Mouse (Mus musculus): ENCODE results near the gene Apbb2. TPM values are rescaled to one million over a fixed set of nuclear protein-coding genes. Genes with fewer than 3 reads are reported as not detected.

Gene Apbb2
- polyA plus RNA-seq, 1 experiment = 71.9 TPM

GRCm38 (mm10) chr5:66568002-66568401 is 50.6 kb downstream of the Apbb2 start:
- H3K27ac ChIP-seq (ENCODE audit: insufficient read depth, low read length) = no peak overlapping the region
- H3K4me1 ChIP-seq (ENCODE audit: control insufficient read depth, insufficient read depth, low read length) = peaks cover 3% of the 10 kb centered on the region; the same call in 1 of the 2 replicates
- no peak for TF ChIP-seq POLR2A (IDR thresholded peaks at IDR 0.05; ENCODE audit: low read depth, low read length)
- TF ChIP-seq CTCF (IDR thresholded peaks at IDR 0.05; ENCODE audit: borderline replicate concordance, insufficient read depth, low read length) = no peak
- H3K4me3 ChIP-seq (ENCODE audit: insufficient read depth, low read length) = no peak overlapping the region

- Histone ChIP-seq H3K4me3 (ENCODE audit: insufficient read depth, low read length) (no peak overlapping the region), H3K4me1 (ENCODE audit: control insufficient read depth, insufficient read depth, low read length) (0 out of 2 replicates have a peak, but pooled peaks cover 3% of the 10 kb centered on the region), H3K27ac (ENCODE audit: insufficient read depth, low read length) (no peak overlapping the region)
- TF ChIP-seq CTCF (IDR thresholded peaks at IDR 0.05; ENCODE audit: borderline replicate concordance, insufficient read depth, low read length) (no peak), POLR2A (IDR thresholded peaks at IDR 0.05; ENCODE audit: low read depth, low read length) (no peak)
Observed at GRCm38 (mm10) chr5:66567424-66567823, 51.2 kb downstream of the Apbb2 start.

GRCm38 (mm10) chr5:66559591-66560175 is 58.9 kb downstream of the Apbb2 start:
- Histone ChIP-seq H3K27ac (ENCODE audit: insufficient read depth, low read length) (0 out of 2 replicates have a peak overlapping the region, but pooled peaks have one; percentile 5), H3K4me3 (ENCODE audit: insufficient read depth, low read length) (no peak overlapping the region), H3K4me1 (ENCODE audit: control insufficient read depth, insufficient read depth, low read length) (peaks cover 18% of the 10 kb centered on the region)
- TF ChIP-seq CTCF (IDR thresholded peaks at IDR 0.05; ENCODE audit: borderline replicate concordance, insufficient read depth, low read length) (no peak), POLR2A (IDR thresholded peaks at IDR 0.05; ENCODE audit: low read depth, low read length) (no peak)

GRCm38 (mm10) chr5:66558094-66558493 is 60.5 kb downstream of the Apbb2 start:
- H3K4me1 ChIP-seq (ENCODE audit: control insufficient read depth, insufficient read depth, low read length) = peaks cover 23% of the 10 kb centered on the region
- no peak overlapping the region for H3K27ac ChIP-seq (ENCODE audit: insufficient read depth, low read length)
- TF ChIP-seq CTCF (IDR thresholded peaks at IDR 0.05; ENCODE audit: borderline replicate concordance, insufficient read depth, low read length) = no peak
- TF ChIP-seq POLR2A (IDR thresholded peaks at IDR 0.05; ENCODE audit: low read depth, low read length) = no peak

GRCm38 (mm10) chr5:66553933-66554332 is 64.7 kb downstream of the Apbb2 start:
- no peak for TF ChIP-seq CTCF (IDR thresholded peaks at IDR 0.05; ENCODE audit: borderline replicate concordance, insufficient read depth, low read length)
- TF ChIP-seq POLR2A (IDR thresholded peaks at IDR 0.05; ENCODE audit: low read depth, low read length) = no peak
- Histone ChIP-seq H3K4me3 (ENCODE audit: insufficient read depth, low read length) (no peak overlapping the region), H3K27ac (ENCODE audit: insufficient read depth, low read length) (peak overlapping the region; percentile 34; the same call in 1 of the 2 replicates), H3K4me1 (ENCODE audit: control insufficient read depth, insufficient read depth, low read length) (peaks cover 11% of the 10 kb centered on the region)

More at GRCm38 (mm10) chr5:66558094-66558493, 60.5 kb downstream of the Apbb2 start:
- no peak overlapping the region for H3K4me3 ChIP-seq (ENCODE audit: insufficient read depth, low read length)

GRCm38 (mm10) chr5:66552246-66552645 is 66.3 kb downstream of the Apbb2 start:
- Histone ChIP-seq H3K4me3 (ENCODE audit: insufficient read depth, low read length) (no peak overlapping the region), H3K4me1 (ENCODE audit: control insufficient read depth, insufficient read depth, low read length) (peaks cover 14% of the 10 kb centered on the region), H3K27ac (ENCODE audit: insufficient read depth, low read length) (no peak overlapping the region)
- TF ChIP-seq CTCF (IDR thresholded peaks at IDR 0.05; ENCODE audit: borderline replicate concordance, insufficient read depth, low read length) = no peak

GRCm38 (mm10) chr5:66550292-66550691 is 68.3 kb downstream of the Apbb2 start:
- peak overlapping the region; percentile 94 for H3K27ac ChIP-seq (ENCODE audit: insufficient read depth, low read length)
- peaks cover 26% of the 10 kb centered on the region for H3K4me1 ChIP-seq (ENCODE audit: control insufficient read depth, insufficient read depth, low read length)
- TF ChIP-seq POLR2A (IDR thresholded peaks at IDR 0.05; ENCODE audit: low read depth, low read length) (no peak), CTCF (IDR thresholded peaks at IDR 0.05; ENCODE audit: borderline replicate concordance, insufficient read depth, low read length) (no peak)
- no peak overlapping the region for H3K4me3 ChIP-seq (ENCODE audit: insufficient read depth, low read length)

- H3K4me1 ChIP-seq (ENCODE audit: control insufficient read depth, insufficient read depth, low read length) = peaks cover 26% of the 10 kb centered on the region
- TF ChIP-seq POLR2A (IDR thresholded peaks at IDR 0.05; ENCODE audit: low read depth, low read length) (no peak), CTCF (IDR thresholded peaks at IDR 0.05; ENCODE audit: borderline replicate concordance, insufficient read depth, low read length) (no peak)
- H3K27ac ChIP-seq (ENCODE audit: insufficient read depth, low read length) = peak overlapping the region; percentile 94
- H3K4me3 ChIP-seq (ENCODE audit: insufficient read depth, low read length) = no peak overlapping the region
Observed at GRCm38 (mm10) chr5:66549691-66550090, 68.9 kb downstream of the Apbb2 start.

GRCm38 (mm10) chr5:66546969-66547511 is 71.5 kb downstream of the Apbb2 start:
- Histone ChIP-seq H3K4me3 (ENCODE audit: insufficient read depth, low read length) (no peak overlapping the region), H3K27ac (ENCODE audit: insufficient read depth, low read length) (peak overlapping the region; percentile 60)
- TF ChIP-seq CTCF (IDR thresholded peaks at IDR 0.05; ENCODE audit: borderline replicate concordance, insufficient read depth, low read length) (no peak), POLR2A (IDR thresholded peaks at IDR 0.05; ENCODE audit: low read depth, low read length) (no peak)

GRCm38 (mm10) chr5:66545573-66546141 is 72.9 kb downstream of the Apbb2 start:
- Histone ChIP-seq H3K27ac (ENCODE audit: insufficient read depth, low read length) (peak overlapping the region; percentile 58), H3K4me3 (ENCODE audit: insufficient read depth, low read length) (no peak overlapping the region), H3K4me1 (ENCODE audit: control insufficient read depth, insufficient read depth, low read length) (peaks cover 29% of the 10 kb centered on the region)
- TF ChIP-seq POLR2A (IDR thresholded peaks at IDR 0.05; ENCODE audit: low read depth, low read length) (no peak), CTCF (IDR thresholded peaks at IDR 0.05; ENCODE audit: borderline replicate concordance, insufficient read depth, low read length) (no peak)

More at GRCm38 (mm10) chr5:66546969-66547511, 71.5 kb downstream of the Apbb2 start:
- peaks cover 29% of the 10 kb centered on the region for H3K4me1 ChIP-seq (ENCODE audit: control insufficient read depth, insufficient read depth, low read length)

All from embryonic fibroblast, embryonic 13.5 days (primary cell).